Mouse (Mus musculus): ENCODE data around the gene Cep89. TPM values are rescaled to one million over a fixed set of nuclear protein-coding genes. Genes with fewer than 3 reads are reported as not detected.

The Cep89 gene
- polyA plus RNA-seq, 1 experiment from 2014 or later = 19.7 TPM

DNA sequence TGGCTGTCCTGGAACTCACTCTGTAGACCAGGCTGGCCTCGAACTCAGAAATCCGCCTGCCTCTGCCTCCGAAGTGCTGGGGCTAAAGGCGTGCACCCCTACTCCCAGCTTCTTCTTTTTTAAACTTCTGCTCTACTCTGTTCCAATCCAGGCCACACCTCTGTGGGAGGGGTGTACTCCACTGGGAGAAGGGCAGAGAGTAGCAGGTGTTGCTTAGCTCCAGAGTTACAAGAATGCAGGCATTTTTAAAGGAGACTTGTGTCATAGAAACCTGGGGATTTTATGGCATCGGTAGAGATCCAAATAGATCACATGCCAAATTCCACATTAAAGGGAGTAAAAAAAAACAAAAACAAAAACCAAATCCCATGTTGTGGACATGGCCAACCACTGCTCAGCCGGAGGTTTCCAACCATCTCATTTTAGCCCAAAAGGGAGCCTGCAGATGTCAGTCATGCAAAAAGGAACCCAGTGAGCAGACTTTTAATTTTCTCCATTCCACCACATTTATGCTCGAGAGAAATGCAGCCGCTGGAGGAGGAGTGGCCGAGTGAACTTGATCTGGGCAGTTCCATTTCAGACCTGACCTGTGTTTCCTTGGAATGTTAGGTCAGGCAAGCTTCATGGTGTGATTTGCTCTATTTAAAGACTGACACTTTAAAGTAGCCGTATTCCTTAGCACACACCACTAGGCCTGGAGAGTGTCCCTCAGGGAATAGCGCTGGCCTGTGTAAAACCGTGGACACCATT, 31.5 kb upstream of the Cep89 start:
- no peaks in the 10 kb centered on the region for H3K27me3 ChIP-seq
- ATAC-seq (ENCODE audit: low read depth) = no peak
- H3K9me3 ChIP-seq (replicated peaks) = no peaks in the 10 kb centered on the region
- WGBS (ENCODE audit: insufficient replicate concordance) = 70% methylated on average over 12 of the region's 12 CpGs
- no peak overlapping the region for H3K4me3 ChIP-seq (replicated peaks)
- peaks cover 20% of the 10 kb centered on the region for H3K4me1 ChIP-seq (replicated peaks)
- no peak for DNase-seq
- H3K9ac ChIP-seq = no peak overlapping the region
- H3K4me2 ChIP-seq = no peak overlapping the region
- peaks cover 8% of the 10 kb centered on the region for H3K36me3 ChIP-seq
- H3K27ac ChIP-seq = no peak overlapping the region

- ATAC-seq (ENCODE audit: low read depth) (no peak), DNase-seq (no peak)
- Histone ChIP-seq H3K9ac (no peak overlapping the region), H3K9me3 (replicated peaks) (no peaks in the 10 kb centered on the region), H3K27ac (no peak overlapping the region), H3K4me3 (replicated peaks) (no peak overlapping the region), H3K27me3 (no peaks in the 10 kb centered on the region), H3K4me2 (no peak overlapping the region), H3K36me3 (peaks cover 7% of the 10 kb centered on the region), H3K4me1 (replicated peaks) (peaks cover 9% of the 10 kb centered on the region; the same call in 1 of the 2 replicates)
- 78% methylated on average over 14 of the region's 14 CpGs for WGBS (ENCODE audit: insufficient replicate concordance)
Measured at GRCm38 (mm10) chr7:35371096-35371495, 25.7 kb upstream of the Cep89 start.

DNA sequence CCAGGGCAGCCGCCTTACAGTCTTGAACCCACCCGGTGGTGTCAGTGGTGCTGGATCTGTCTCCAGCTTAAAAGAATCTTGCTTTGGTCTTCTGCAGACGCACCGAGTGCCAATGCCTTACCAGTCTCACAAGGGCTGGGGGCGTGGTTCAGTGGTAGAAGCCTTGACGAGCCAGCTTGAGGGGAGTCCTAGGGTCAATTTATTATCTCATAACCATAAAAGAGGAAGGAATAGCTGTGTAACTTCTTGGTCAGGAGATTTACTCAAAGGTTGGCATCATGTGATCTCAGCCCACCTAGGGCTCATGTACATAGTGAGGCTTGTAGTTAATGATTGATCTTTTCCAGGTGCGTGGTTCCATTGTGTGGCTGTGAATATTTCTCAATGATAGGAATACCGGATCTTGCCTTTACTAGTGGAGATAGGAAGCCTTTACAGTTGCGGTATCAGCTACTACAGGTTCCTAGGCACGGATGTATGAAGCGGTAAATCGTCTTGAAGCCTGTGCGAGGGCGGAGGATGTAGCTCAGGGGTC, 24.3 kb upstream of the Cep89 start:
- no peak for ATAC-seq (ENCODE audit: low read depth)
- 69% methylated on average over 14 of the region's 14 CpGs for WGBS (ENCODE audit: insufficient replicate concordance)
- Histone ChIP-seq H3K9me3 (replicated peaks) (no peaks in the 10 kb centered on the region), H3K9ac (no peak overlapping the region), H3K4me3 (replicated peaks) (no peak overlapping the region), H3K27me3 (no peaks in the 10 kb centered on the region), H3K27ac (no peak overlapping the region), H3K4me1 (replicated peaks) (peaks cover 9% of the 10 kb centered on the region; the same call in 1 of the 2 replicates), H3K36me3 (no peaks in the 10 kb centered on the region; the same call in 1 of the 2 replicates), H3K4me2 (no peak overlapping the region)
- DNase-seq = no peak

- Histone ChIP-seq H3K4me3 (replicated peaks) (no peak overlapping the region), H3K27ac (no peak overlapping the region), H3K9ac (no peak overlapping the region), H3K27me3 (no peaks in the 10 kb centered on the region), H3K36me3 (no peaks in the 10 kb centered on the region), H3K9me3 (replicated peaks) (no peaks in the 10 kb centered on the region), H3K4me2 (no peak overlapping the region), H3K4me1 (replicated peaks) (peaks cover 9% of the 10 kb centered on the region; the same call in 1 of the 2 replicates)
- DNase-seq (no peak), ATAC-seq (ENCODE audit: low read depth) (no peak; the same call in 1 of the 2 replicates)
- WGBS (ENCODE audit: insufficient replicate concordance) = 57% methylated on average over 16 of the region's 16 CpGs
Measured at GRCm38 (mm10) chr7:35373146-35373989, 23.5 kb upstream of the Cep89 start.

GRCm38 (mm10) chr7:35374265-35374664, 22.6 kb upstream of the Cep89 start:
- Histone ChIP-seq H3K4me1 (replicated peaks) (peaks cover 10% of the 10 kb centered on the region), H3K4me3 (replicated peaks) (no peak overlapping the region), H3K36me3 (no peaks in the 10 kb centered on the region), H3K27me3 (no peaks in the 10 kb centered on the region), H3K4me2 (no peak overlapping the region), H3K27ac (no peak overlapping the region), H3K9me3 (replicated peaks) (no peaks in the 10 kb centered on the region), H3K9ac (no peak overlapping the region)
- no peak for ATAC-seq (ENCODE audit: low read depth)
- no peak for DNase-seq
- 71% methylated on average over 7 of the region's 7 CpGs for WGBS (ENCODE audit: insufficient replicate concordance)

DNA sequence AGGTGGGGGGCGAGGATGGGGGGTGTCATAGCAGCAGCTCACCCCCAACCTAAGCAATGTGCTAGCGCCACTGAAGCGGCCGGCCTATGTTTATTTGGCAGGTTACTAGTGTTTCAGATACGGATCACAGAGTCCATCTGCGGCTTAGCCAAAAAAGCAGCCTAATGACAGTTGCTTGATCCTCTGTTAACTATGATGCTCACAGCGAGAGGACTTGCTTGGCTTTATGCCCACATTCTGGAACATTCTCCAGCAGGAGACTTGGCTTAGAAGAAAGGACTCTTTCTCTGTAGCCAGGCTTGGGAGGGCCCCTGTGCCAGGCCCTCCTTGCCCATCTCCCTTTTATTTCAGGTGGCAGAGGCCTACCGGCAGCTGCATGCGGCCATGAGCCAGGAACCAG, 20.2 kb upstream of the Cep89 start:
- no peak for ATAC-seq (ENCODE audit: low read depth)
- H3K9me3 ChIP-seq (replicated peaks) = no peaks in the 10 kb centered on the region
- peaks cover 17% of the 10 kb centered on the region for H3K4me1 ChIP-seq (replicated peaks)
- H3K36me3 ChIP-seq = peaks cover 6% of the 10 kb centered on the region; the same call in 1 of the 2 replicates
- WGBS (ENCODE audit: insufficient replicate concordance) = 81% methylated on average over 9 of the region's 9 CpGs
- H3K27ac ChIP-seq = no peak overlapping the region
- no peak overlapping the region for H3K4me3 ChIP-seq (replicated peaks)
- no peak for DNase-seq
- H3K9ac ChIP-seq = no peak overlapping the region
- H3K4me2 ChIP-seq = no peak overlapping the region
- no peaks in the 10 kb centered on the region for H3K27me3 ChIP-seq

DNA sequence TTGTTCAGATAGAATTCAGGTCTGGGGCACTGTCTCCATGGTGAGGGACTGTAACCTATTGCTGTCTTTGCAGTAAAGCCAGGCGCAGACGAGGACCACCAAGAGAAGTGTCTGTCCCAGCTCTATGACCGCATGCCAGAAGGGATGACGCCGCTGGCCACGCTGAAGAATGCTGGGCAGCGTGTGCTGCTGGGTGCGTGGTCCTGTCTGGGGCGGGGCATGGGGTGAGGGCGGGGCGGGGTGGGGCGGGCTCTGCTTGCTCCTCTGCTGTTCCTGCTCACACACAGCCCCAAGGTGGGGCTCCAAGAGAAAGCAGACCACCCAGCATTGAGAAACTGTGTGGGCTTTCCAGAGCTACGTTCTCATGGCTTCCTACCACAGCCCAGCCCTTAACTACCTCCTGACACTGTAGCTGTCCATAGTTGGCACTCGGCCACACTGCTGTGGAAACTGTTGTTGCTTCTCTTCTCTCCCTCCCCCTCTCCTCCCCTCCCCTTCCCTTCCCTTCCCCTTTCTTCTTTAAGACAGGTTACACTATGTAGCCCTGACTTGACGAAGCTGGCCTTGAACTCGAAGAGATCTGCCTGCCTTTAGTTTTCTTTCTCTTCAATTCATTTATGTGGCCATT, 17.2 kb upstream of the Cep89 start:
- H3K9ac ChIP-seq = no peak overlapping the region
- H3K27me3 ChIP-seq = no peaks in the 10 kb centered on the region
- H3K27ac ChIP-seq = no peak overlapping the region
- WGBS (ENCODE audit: insufficient replicate concordance) = 27% methylated on average over 16 of the region's 16 CpGs
- ATAC-seq (ENCODE audit: low read depth) = no peak
- no peak for DNase-seq
- no peak overlapping the region for H3K4me3 ChIP-seq (replicated peaks)
- peaks cover 6% of the 10 kb centered on the region; the same call in 1 of the 2 replicates for H3K36me3 ChIP-seq
- H3K4me1 ChIP-seq (replicated peaks) = peaks cover 8% of the 10 kb centered on the region
- H3K4me2 ChIP-seq = 0 out of 2 replicates have a peak overlapping the region, but pooled peaks have one; percentile 4
- no peaks in the 10 kb centered on the region for H3K9me3 ChIP-seq (replicated peaks)

- Histone ChIP-seq H3K27ac (no peak overlapping the region), H3K4me3 (replicated peaks) (no peak overlapping the region), H3K27me3 (no peaks in the 10 kb centered on the region), H3K4me1 (replicated peaks) (peaks cover 8% of the 10 kb centered on the region), H3K9ac (no peak overlapping the region), H3K36me3 (peaks cover 6% of the 10 kb centered on the region; the same call in 1 of the 2 replicates), H3K4me2 (no peak overlapping the region), H3K9me3 (replicated peaks) (no peaks in the 10 kb centered on the region)
- ATAC-seq (ENCODE audit: low read depth) = no peak
- 71% methylated on average over 8 of the region's 8 CpGs for WGBS (ENCODE audit: insufficient replicate concordance)
- DNase-seq = no peak
Measured at GRCm38 (mm10) chr7:35380351-35380750, 16.5 kb upstream of the Cep89 start.

GRCm38 (mm10) chr7:35381861-35382260, 15.0 kb upstream of the Cep89 start:
- WGBS (ENCODE audit: insufficient replicate concordance) = 50% methylated on average over 16 of the region's 16 CpGs
- Histone ChIP-seq H3K4me2 (no peak overlapping the region), H3K9me3 (replicated peaks) (no peaks in the 10 kb centered on the region), H3K27ac (no peak overlapping the region), H3K4me1 (replicated peaks) (peaks cover 12% of the 10 kb centered on the region), H3K27me3 (no peaks in the 10 kb centered on the region), H3K4me3 (replicated peaks) (no peak overlapping the region), H3K9ac (no peak overlapping the region), H3K36me3 (peaks cover 11% of the 10 kb centered on the region; the same call in 1 of the 2 replicates)
- no peak for ATAC-seq (ENCODE audit: low read depth)
- no peak for DNase-seq

GRCm38 (mm10) chr7:35382706-35383353, 14.0 kb upstream of the Cep89 start:
- H3K4me1 ChIP-seq (replicated peaks) = peaks cover 12% of the 10 kb centered on the region
- DNase-seq = no peak
- peaks cover 11% of the 10 kb centered on the region; the same call in 1 of the 2 replicates for H3K36me3 ChIP-seq
- no peak for ATAC-seq (ENCODE audit: low read depth)
- H3K27me3 ChIP-seq = no peaks in the 10 kb centered on the region
- 41% methylated on average over 2 of the region's 2 CpGs for WGBS (ENCODE audit: insufficient replicate concordance)
- H3K9ac ChIP-seq = no peak overlapping the region
- H3K4me2 ChIP-seq = no peak overlapping the region
- no peaks in the 10 kb centered on the region for H3K9me3 ChIP-seq (replicated peaks)
- H3K27ac ChIP-seq = no peak overlapping the region
- no peak overlapping the region for H3K4me3 ChIP-seq (replicated peaks)
